Mouse (Mus musculus): ENCODE data around the gene Mgmt. TPM values are rescaled to one million over a fixed set of nuclear protein-coding genes. Genes with fewer than 3 reads are reported as not detected.

Gene Mgmt
- polyA plus RNA-seq, 1 experiment from 2014 or later: 2.5 TPM

DNA sequence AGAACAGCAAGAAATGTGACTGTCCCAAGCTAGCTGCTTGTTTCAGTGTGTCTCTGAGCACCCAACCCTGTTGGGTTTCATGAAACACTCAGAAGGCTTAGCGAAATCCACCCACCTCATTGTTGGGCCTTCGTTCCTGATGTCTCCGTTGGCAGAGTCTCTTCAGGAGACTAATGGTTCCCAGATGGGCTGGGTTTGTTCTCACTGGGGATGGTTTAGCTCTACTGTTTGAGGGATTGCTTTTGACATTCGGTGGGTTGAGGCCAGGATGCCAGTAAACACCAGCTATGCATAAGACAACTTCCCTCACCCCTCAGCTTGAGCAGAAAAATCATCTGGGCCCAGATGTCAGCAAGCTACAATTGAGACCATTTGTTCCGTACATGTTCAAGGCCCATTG lies 39.9 kb downstream of the Mgmt start:
- no peak overlapping the region for H3K27ac ChIP-seq (ENCODE audit: low read depth, low read length)
- H3K36me3 ChIP-seq (ENCODE audit: control insufficient read depth, insufficient read depth): no peaks in the 10 kb centered on the region
- H3K9me3 ChIP-seq (ENCODE audit: control insufficient read depth): no peaks in the 10 kb centered on the region
- H3K4me1 ChIP-seq (replicated peaks; ENCODE audit: control insufficient read depth, insufficient read depth, low read length): no peaks in the 10 kb centered on the region
- H3K4me3 ChIP-seq (ENCODE audit: low read depth, low read length): no peak overlapping the region
- no peak for TF ChIP-seq CTCF (IDR thresholded peaks at IDR 0.05; ENCODE audit: low read depth)
- no peak overlapping the region for H3K4me2 ChIP-seq (replicated peaks; ENCODE audit: low read depth)
- no peak overlapping the region for H3K9ac ChIP-seq (ENCODE audit: low read depth, low read length)
- WGBS: 89% methylated on average over 5 of the region's 5 CpGs
- no peaks in the 10 kb centered on the region for H3K27me3 ChIP-seq (replicated peaks; ENCODE audit: control insufficient read depth, insufficient read depth, low read length)
- no peak for ATAC-seq

DNA sequence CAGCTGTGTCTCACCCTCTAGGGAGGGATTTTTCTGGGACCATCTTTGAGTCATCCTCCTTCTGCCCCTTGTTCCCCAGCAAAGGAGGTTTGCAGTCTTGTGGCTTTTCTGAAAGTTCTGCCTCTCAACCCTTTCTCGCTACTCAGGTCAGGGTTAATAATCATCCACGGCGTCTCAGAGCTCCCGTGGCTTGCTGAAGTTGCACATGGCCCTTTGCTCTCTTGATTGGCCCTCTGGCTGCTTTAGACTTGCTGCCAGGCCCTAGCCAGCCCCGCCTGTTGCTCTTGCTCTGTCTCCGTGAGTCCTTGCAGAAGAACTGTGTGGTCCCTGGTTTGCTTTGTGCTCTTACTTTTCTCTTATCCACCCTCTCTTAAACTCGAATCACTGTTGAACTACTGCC lies 40.4 kb downstream of the Mgmt start:
- H3K9me3 ChIP-seq (ENCODE audit: control insufficient read depth): no peaks in the 10 kb centered on the region
- no peak for ATAC-seq
- WGBS: 49% methylated on average over 7 of the region's 7 CpGs

DNA sequence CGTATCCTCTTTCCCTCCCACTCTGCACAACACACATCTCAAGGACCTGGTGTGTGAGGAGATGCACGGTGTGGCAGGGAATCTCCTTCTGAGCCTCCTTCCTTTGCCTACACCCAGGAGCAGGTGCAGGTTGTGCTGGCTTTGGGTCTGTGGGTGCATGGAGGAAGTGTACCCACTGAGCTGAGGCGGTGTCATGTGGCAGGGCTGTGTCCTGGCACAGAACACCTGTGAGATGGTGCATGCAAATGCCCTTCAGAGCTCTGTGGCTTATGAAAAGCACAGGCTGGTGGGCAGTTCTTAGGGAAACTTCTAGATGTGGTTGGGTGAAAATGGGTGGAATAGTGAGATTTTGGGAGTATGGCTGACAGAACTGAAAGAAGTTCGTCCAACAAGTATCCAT lies 44.0 kb downstream of the Mgmt start:
- no peaks in the 10 kb centered on the region for H3K27me3 ChIP-seq (replicated peaks; ENCODE audit: control insufficient read depth, insufficient read depth, low read length)
- TF ChIP-seq CTCF (IDR thresholded peaks at IDR 0.05; ENCODE audit: low read depth): no peak
- 88% methylated on average over 4 of the region's 4 CpGs for WGBS
- no peaks in the 10 kb centered on the region for H3K36me3 ChIP-seq (ENCODE audit: control insufficient read depth, insufficient read depth)
- ATAC-seq: no peak
- no peaks in the 10 kb centered on the region for H3K4me1 ChIP-seq (replicated peaks; ENCODE audit: control insufficient read depth, insufficient read depth, low read length)
- H3K9me3 ChIP-seq (ENCODE audit: control insufficient read depth): no peaks in the 10 kb centered on the region
- no peak overlapping the region for H3K4me3 ChIP-seq (ENCODE audit: low read depth, low read length)
- no peak overlapping the region for H3K4me2 ChIP-seq (replicated peaks; ENCODE audit: low read depth)
- H3K27ac ChIP-seq (ENCODE audit: low read depth, low read length): no peak overlapping the region
- H3K9ac ChIP-seq (ENCODE audit: low read depth, low read length): no peak overlapping the region

More for the DNA sequence above, 40.4 kb downstream of the Mgmt start:
- H3K9ac ChIP-seq (ENCODE audit: low read depth, low read length): no peak overlapping the region
- no peaks in the 10 kb centered on the region for H3K36me3 ChIP-seq (ENCODE audit: control insufficient read depth, insufficient read depth)
- no peaks in the 10 kb centered on the region for H3K27me3 ChIP-seq (replicated peaks; ENCODE audit: control insufficient read depth, insufficient read depth, low read length)
- H3K4me2 ChIP-seq (replicated peaks; ENCODE audit: low read depth): no peak overlapping the region
- H3K4me3 ChIP-seq (ENCODE audit: low read depth, low read length): no peak overlapping the region
- H3K4me1 ChIP-seq (replicated peaks; ENCODE audit: control insufficient read depth, insufficient read depth, low read length): no peaks in the 10 kb centered on the region
- no peak overlapping the region for H3K27ac ChIP-seq (ENCODE audit: low read depth, low read length)
- TF ChIP-seq CTCF (IDR thresholded peaks at IDR 0.05; ENCODE audit: low read depth): no peak

DNA sequence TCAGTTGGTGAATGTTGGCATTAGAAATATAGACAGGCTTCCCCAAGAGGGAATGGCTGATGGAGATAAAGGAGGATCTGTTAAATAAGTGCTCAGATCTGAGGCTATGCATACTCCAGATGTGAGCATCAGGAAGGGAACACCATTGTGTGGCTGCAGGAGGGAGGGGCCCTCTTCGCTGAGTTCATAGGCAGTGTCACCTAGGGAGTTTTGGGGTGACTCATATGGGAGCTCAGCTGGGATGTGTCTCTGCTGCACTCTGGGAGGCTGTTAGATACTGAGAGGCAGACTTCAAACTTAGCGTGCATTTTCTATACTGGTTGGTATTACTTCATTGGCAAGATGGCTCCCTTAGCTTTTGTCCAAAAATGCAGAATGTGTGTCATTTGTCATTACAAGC lies 48.0 kb downstream of the Mgmt start:
- Histone ChIP-seq H3K4me2 (replicated peaks; ENCODE audit: low read depth) (no peak overlapping the region), H3K36me3 (ENCODE audit: control insufficient read depth, insufficient read depth) (no peaks in the 10 kb centered on the region), H3K27ac (ENCODE audit: low read depth, low read length) (no peak overlapping the region), H3K27me3 (replicated peaks; ENCODE audit: control insufficient read depth, insufficient read depth, low read length) (no peaks in the 10 kb centered on the region), H3K9me3 (ENCODE audit: control insufficient read depth) (no peaks in the 10 kb centered on the region), H3K4me1 (replicated peaks; ENCODE audit: control insufficient read depth, insufficient read depth, low read length) (no peaks in the 10 kb centered on the region), H3K9ac (ENCODE audit: low read depth, low read length) (no peak overlapping the region), H3K4me3 (ENCODE audit: low read depth, low read length) (no peak overlapping the region)
- WGBS: 92% methylated on average over 2 of the region's 2 CpGs
- no peak for TF ChIP-seq CTCF (IDR thresholded peaks at IDR 0.05; ENCODE audit: low read depth)
- no peak for ATAC-seq

DNA sequence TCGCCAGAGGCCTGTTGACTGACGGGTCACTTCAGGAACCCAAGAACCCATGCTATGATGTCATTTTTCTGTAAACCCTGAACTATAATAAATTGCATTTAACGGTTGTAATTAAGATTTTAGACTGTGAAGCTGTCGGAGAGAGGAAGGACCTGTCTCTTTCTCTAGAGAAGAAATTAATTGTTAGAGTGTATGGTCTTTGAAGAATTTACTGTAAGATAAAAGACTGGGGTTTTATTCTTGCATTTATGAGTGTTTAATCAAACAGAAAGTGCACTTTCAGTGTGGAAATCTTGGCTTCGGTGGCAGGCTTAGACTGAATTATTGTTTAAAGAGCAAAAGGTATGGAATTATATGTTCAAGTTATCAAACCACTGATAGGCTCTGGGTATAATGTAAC lies 49.5 kb downstream of the Mgmt start:
- no peak for ATAC-seq
- Histone ChIP-seq H3K27ac (ENCODE audit: low read depth, low read length) (no peak overlapping the region), H3K27me3 (replicated peaks; ENCODE audit: control insufficient read depth, insufficient read depth, low read length) (no peaks in the 10 kb centered on the region), H3K9me3 (ENCODE audit: control insufficient read depth) (no peaks in the 10 kb centered on the region), H3K9ac (ENCODE audit: low read depth, low read length) (no peak overlapping the region), H3K4me2 (replicated peaks; ENCODE audit: low read depth) (no peak overlapping the region), H3K36me3 (ENCODE audit: control insufficient read depth, insufficient read depth) (no peaks in the 10 kb centered on the region), H3K4me3 (ENCODE audit: low read depth, low read length) (no peak overlapping the region), H3K4me1 (replicated peaks; ENCODE audit: control insufficient read depth, insufficient read depth, low read length) (no peaks in the 10 kb centered on the region)
- WGBS: 58% methylated on average over 5 of the region's 5 CpGs
- TF ChIP-seq CTCF (IDR thresholded peaks at IDR 0.05; ENCODE audit: low read depth): no peak

GRCm38 (mm10) chr7:136945697-136946096 lies 51.3 kb downstream of the Mgmt start:
- H3K4me2 ChIP-seq (replicated peaks; ENCODE audit: low read depth): no peak overlapping the region
- no peak for TF ChIP-seq CTCF (IDR thresholded peaks at IDR 0.05; ENCODE audit: low read depth)
- no peak overlapping the region for H3K4me3 ChIP-seq (ENCODE audit: low read depth, low read length)
- H3K9ac ChIP-seq (ENCODE audit: low read depth, low read length): no peak overlapping the region
- no peaks in the 10 kb centered on the region for H3K27me3 ChIP-seq (replicated peaks; ENCODE audit: control insufficient read depth, insufficient read depth, low read length)
- no peaks in the 10 kb centered on the region for H3K9me3 ChIP-seq (ENCODE audit: control insufficient read depth)
- no peaks in the 10 kb centered on the region for H3K36me3 ChIP-seq (ENCODE audit: control insufficient read depth, insufficient read depth)
- no peak for ATAC-seq
- no peak overlapping the region for H3K27ac ChIP-seq (ENCODE audit: low read depth, low read length)
- no peaks in the 10 kb centered on the region for H3K4me1 ChIP-seq (replicated peaks; ENCODE audit: control insufficient read depth, insufficient read depth, low read length)
- WGBS: 78% methylated on average over 10 of the region's 10 CpGs

DNA sequence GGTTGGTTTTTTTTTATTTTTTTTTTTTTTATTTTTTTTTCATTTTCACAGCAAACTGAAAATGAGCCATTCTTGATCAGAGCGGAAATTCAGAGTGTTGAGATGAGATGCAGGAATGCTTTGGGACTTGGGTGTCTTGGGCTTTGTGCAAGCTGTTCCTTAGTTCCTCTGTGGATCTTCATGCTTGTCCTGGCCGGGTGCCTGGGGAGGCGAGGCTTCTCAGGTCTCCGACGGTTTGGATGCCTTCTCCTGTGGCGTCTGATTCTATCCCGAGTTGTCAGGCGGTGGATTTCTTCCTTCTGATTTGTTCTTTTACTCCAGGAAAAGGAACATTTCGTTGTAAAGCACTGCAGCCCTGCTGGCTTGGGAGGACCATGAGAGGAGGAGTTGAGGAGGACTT lies 51.7 kb downstream of the Mgmt start:
- 78% methylated on average over 9 of the region's 9 CpGs for WGBS
- Histone ChIP-seq H3K4me1 (replicated peaks; ENCODE audit: control insufficient read depth, insufficient read depth, low read length) (no peaks in the 10 kb centered on the region), H3K36me3 (ENCODE audit: control insufficient read depth, insufficient read depth) (no peaks in the 10 kb centered on the region), H3K27me3 (replicated peaks; ENCODE audit: control insufficient read depth, insufficient read depth, low read length) (no peaks in the 10 kb centered on the region), H3K27ac (ENCODE audit: low read depth, low read length) (no peak overlapping the region), H3K4me2 (replicated peaks; ENCODE audit: low read depth) (no peak overlapping the region), H3K9ac (ENCODE audit: low read depth, low read length) (no peak overlapping the region), H3K9me3 (ENCODE audit: control insufficient read depth) (no peaks in the 10 kb centered on the region), H3K4me3 (ENCODE audit: low read depth, low read length) (no peak overlapping the region)
- no peak for ATAC-seq
- no peak for TF ChIP-seq CTCF (IDR thresholded peaks at IDR 0.05; ENCODE audit: low read depth)

All from intestine, postnatal 0 days (tissue).